Mouse (Mus musculus): ENCODE measurements at regions not wholly inside any gene's neighbourhood (a gene's known extent, or its start where the extent isn't known, plus 50 kb on each side); places are given as distances from the start of the nearest gene placed in this dataset.

DNA sequence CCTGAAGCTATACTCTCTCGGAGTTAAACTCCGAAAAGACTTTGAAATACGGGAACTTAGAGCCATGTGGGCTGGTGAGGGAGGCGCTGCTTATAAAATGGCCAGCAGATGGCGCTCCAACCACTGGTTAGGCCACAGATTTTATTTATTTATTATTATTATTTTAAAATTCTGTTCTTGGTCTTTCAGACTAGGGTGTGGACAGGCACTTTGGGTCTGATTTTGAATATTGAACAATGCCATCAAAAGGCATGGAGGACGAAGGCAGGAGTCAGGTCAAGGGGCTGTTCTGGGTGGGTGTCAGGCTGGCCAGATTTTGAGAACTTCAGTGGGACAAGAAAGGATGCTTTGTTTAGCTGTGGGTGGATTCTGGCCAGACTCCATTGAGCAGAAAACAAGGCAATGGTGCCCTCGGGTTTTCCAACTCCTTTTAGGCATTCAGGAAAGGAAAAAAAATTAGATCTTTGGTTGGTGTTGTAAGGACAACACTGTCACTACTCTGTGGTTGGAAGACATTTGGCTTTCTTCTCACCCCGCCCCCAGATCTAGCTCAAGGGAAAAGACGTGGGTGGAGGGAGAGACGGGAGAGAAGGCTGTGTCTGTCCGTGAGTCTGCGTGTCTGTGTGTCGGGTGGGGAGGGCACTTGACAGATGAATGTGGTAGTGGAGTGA, 319.5 kb downstream of the Med13l start:
- peak; percentile 58 for DNase-seq (ENCODE audit: low spot score)

DNA sequence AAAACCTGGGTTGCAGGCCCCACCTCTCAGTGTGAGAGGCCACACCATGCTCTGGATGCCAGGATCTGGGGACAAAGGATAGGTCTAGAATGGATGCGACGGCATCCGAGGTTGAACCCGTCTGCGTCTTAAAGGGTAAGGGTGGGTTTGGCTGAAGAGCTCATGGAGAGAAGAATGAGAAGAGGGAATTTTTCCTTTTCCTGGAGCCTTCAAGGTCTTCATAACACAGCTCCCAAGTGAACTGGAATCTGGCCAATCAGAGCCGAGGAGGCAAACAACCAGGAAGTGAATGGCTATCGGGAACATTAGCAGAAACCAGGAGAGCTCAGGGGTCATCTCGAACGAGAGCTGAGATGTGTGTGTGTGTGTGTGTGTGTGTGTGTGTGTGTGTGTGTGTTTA, 320.1 kb downstream of the Med13l start:
- DNase-seq (ENCODE audit: low spot score), result peak; percentile 21

DNA sequence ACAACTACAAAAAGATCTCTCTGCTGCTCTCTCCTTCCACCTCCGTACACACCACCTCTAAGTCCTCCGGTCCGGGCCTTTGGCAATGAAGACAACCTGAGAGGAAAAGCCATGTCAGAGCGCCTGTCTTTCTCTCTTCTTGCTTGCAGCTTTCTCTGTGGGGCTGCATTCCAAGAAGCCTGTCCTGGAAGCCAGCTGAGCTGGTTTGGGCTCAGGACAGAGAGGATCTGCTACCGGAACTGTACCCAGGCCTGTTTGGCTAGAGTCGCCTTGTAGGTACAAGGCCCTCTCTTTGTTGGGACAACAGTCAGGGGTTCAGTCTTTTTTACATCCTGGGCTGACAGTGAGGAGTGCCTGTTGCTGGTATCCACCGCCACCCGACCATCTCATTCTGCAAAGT, 321.4 kb downstream of the Med13l start:
- no peak for DNase-seq (ENCODE audit: low spot score)

DNA sequence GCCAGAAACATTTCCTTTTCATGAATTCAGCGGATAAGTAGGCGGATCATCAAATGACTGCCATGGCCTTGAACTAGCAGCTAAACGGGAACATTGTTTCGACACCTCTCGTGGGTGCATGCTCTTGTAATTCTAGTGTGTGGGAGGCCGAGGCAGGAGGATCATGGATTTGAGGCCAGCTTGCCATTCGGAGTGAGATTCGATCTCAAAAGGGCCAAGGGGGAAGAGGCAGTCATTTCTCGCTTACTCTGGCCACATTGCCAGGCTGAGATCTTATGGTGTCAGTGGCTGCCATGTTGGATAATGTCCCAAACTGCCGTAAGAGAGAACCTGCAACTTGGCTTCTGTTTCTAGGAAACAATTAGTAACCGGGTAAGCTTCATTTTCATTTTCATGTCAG, 327.7 kb downstream of the Med13l start:
- DNase-seq (ENCODE audit: low spot score), result no peak

DNA sequence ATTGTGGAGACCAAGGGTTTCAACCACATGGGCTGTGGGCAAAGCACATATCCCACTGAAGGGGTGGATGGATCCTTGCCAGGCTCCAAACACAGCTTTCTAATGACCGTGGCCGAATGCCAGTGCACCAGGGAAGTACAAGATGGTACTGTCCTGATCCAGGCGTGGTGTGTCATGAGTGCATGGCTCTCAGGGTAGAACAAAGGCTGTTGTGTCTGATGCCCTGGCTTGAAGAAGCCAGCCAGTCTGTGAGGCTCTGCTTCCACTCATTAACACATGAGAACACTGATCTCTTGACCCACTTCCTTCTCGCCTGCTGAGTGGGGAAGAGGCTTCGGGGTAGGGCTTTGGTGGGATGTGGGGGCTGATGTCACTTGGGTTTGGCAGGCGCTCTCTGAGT, 330.7 kb downstream of the Med13l start:
- no peak for DNase-seq (ENCODE audit: low spot score)

DNA sequence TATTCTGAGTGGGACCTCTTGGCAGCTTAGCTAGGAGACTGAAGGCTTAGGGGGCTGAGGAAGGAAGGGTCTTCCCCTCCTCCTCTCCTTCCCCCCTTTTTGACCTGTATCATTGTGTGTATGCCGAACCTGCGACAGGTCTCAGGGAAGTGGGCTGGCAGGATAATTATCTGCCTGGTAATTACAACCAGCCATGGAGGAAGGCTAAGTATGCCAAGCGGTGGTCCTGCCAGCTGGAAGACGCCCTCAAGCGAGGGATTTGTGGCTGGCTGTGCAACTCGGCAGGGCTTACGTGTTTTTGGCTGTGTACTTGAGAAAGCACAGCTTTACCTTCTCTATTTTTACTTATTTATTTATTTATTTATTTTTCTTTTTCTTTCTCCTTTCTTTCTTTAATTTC, 347.7 kb downstream of the Med13l start:
- DNase-seq (ENCODE audit: low spot score), result no peak

DNA sequence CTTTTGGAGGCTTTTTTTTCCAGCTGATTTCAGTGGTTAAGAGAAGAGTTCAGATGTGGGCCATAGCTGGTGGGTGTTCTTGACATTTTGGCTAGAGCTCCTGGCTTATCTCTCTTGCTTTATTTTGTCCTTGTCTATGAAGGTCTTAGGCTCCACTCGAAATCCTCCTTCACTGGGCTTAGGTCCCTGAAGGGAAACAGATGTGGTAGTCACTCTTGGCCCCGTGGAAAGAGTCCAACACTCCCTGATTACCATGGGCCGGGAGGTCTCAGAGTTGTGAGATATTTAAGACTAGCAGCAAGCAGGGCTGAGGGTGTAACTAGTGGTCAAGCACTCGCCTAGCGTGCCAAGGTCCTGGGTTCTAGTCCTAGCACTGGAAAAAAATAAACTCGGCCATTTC, 349.3 kb downstream of the Med13l start:
- no peak for DNase-seq (ENCODE audit: low spot score)

DNA sequence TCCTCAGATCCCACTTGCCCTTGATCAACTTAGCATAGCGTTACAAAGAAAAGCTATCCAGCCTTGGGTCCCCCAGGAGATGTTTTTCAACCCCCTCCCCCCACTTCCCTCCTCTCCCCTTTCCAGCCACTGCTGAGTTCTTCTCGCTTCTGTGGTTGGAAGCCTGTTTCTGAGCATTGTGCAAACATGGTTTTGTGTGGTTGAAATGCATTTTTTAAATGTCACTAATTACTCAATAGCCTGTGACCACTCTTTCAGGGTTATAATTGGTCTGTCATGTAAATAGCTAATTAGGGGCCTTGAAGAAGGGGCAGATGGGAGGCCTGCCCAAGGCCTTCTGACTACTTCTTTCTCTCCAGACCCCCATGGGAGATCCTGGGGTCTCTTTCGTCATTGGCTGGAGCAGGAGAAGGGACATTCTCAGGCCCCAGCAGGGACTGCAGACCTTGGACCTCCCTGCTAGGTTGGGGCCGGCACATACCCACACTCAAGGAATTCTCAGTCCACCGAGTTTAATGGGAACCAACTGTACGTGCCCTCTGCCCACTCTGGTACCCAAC, 353.8 kb downstream of the Med13l start:
- DNase-seq (ENCODE audit: low spot score), result no peak

DNA sequence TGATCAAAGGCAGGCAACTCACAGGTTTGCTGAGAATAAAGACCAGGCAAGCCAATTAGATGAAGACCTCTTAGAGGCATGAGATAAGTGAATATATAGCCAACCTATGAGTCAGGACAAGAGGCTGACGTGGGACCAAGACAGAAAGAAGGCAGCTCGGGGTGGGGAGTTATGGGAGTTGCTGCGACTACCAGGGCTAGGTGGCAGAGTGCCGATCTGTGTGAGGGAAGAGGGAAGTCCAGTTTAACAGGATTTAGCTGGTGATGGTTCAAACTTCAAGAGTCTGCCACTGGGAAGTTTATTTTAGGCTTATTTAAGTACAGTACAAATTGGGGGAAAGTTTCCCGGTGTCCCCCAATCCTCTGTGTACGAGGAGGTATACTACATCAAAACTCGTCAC, 362.9 kb downstream of the Med13l start:
- DNase-seq (ENCODE audit: low spot score), result no peak

DNA sequence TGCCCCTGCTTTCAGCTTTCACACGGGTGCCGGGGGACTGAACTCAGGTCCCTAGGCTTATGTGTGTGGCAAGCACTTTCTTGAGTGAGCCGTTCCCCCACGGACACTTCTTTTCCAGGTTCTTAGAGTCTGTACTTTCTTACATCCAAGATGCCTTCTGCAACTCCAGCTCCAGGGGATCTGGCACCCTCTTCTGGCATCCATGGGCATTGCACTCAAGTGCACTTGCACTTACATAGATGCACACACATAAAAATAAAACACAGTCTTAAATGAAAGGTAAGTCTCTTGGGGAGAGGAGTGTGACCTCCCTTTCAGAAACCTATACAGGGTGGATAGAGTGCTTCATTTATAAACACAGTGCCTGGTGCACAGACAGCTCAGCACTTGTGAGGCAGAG, 368.6 kb downstream of the Med13l start:
- no peak for DNase-seq (ENCODE audit: low spot score)

DNA sequence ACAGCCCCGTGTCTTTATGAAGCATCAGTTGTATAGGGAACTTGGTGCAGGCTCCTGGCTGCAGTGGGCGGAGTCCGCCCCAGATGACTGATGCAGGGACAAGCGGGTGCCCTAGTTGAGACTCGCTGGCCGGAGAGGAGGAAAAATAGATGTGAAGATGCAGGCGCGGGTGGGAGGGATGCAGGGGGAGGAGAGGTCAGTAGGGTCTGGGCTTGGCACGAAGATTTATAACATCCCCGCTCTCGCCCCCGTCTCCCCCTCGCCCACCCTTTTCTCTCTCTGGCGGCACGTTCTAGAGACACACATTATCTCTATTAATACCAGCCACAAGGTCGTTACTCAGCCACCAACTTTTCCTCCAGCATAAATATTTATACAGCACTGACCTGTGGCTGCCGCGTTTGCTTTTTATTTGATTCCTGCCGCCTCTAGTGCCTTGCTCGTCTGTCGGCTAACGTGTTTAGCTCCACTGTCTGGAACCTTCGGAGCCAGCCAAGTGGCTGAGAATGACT, 369.6 kb downstream of the Med13l start:
- no peak for DNase-seq (ENCODE audit: low spot score)

DNA sequence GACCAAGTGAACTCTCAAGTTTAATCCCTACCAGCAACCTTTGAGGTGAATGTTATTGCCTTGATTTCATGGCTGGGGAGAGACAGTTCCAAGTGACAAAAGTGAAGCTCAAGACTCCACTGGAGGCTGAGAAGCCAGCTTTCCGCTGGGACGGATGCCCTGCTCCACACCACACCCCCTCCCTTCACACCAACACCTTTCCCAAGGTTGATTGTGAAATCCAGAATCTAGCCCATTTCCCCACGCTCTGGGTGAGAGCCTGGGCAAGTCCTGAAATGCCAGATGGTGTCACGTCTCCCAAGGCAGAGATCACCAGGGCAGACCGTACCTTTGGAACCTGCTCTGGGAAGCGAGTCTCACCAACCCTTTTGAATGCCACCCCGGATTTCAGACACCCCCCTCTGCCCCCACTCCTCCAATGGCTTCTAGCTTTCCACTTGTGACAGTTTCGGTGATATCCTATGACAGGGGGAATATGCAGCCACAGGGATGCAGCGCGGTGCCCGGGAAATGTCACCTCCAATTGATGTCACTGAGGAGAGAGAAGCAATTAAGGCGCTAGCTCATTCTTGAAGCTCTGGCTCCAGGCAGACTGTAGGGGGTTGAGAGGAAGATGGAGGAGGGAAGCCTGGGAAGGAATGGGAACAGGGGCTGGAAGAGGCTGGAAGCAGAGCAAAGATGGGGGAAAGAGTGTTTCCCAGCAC, 379.0 kb downstream of the Med13l start:
- DNase-seq (ENCODE audit: low spot score), result no peak

DNA sequence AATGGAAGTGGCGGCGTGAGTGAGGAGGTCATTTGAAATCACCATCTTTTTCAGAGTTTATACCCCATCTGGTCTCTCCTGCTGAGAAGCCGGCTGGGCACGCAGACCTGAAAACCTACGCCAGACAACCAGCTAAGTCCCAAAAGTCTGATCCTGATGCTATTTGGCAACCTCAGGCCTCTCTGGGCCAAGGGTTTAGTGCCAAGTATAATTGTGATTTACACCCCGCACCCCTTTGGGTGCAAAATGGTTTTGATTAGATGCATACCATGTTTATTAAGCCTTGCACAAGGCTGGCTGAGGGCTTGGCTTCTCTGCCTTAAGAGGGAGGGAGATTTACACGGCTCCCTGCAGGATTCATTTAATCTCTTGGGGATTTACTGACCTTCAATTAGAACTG, 383.8 kb downstream of the Med13l start:
- DNase-seq (ENCODE audit: low spot score), result no peak

DNA sequence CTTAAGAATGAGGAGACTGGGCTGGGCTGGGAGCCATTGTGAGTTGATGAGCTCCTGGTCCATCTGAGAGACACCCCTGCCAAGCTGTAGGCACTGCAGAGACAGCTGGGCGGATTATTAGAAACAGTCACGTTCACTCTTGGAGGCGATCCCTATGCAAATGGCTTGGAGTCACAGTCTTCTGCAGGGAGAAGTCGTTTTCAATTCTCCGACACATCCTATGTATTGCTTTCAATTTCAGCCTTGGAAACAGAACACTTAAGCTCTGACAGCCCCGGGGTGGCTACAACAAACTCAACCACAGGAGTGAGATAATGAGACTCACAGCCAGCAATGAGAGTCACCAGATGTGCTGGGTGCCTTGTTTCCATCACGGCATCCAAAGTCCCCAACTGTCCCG, 385.6 kb downstream of the Med13l start:
- DNase-seq (ENCODE audit: low spot score), result no peak

DNA sequence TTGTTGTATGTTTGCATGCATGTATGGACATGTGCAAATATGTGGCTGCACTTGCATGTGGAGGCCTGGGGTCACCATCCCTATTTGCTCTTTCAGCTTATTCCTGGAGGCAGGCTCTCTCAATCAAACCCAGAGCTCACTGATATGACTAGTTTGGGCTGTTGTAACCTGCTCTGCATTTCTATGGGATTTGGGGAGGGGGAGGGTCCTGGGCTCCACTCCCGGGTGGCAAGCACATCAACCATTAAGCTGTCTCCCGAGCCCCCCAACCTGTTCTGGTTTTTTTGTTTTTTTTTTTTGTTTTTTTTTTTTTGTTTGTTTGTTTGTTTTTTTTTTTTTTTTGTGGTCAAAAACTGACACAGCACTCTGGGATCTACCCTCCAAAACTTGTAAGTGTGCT, 386.5 kb downstream of the Med13l start:
- DNase-seq (ENCODE audit: low spot score), result no peak

DNA sequence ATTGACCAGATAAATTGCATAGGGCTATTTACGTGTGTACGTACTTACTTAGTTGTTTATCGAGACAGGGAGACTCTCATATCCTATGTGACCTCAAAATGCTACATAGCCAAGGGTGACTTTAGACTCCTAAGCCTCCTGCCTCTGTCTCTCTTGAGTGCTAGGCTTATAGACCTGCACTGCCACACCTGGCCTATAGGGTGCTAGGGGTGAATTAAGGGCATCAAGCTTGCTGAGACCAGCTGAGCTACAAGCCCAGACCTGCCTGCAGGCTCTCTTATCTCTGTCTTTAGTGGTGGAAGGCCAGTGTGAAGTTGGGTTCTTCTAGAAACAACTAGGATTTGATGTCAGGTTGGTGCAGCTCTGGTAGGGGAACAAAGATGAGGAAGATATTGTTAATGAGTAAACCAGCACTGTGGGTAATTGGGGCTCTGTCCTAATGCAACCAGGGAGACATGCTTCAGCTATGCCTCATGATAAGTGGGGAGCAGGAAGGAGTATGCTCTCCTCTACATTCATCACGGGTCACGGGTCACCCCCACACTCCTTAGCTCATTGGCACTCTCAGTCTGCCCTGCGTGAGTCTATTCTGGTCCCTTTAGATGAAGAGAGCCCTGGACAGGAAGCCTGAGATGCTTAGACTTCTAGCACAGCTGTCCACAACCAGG, 387.8 kb downstream of the Med13l start:
- no peak for DNase-seq (ENCODE audit: low spot score)

DNA sequence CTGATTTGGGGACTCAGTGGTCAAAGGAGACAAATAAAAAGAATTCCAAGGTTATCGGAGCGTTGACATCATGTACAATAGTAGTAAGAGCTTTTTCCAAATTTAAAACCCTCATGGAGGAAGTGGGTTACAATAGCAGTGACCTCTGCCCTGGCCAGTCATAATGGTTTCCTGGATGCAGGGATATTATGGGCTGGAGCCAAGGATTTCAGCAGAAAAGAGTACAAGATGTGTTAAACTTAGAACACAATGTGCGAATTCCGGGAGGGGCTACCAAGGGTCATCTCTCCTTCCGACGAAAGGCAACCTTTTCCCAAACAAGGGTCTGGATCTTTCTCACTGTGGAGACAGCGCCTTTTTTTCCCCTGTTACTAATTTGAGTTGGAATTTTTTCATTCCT, 390.6 kb downstream of the Med13l start:
- DNase-seq (ENCODE audit: low spot score), result peak; percentile 64

DNA sequence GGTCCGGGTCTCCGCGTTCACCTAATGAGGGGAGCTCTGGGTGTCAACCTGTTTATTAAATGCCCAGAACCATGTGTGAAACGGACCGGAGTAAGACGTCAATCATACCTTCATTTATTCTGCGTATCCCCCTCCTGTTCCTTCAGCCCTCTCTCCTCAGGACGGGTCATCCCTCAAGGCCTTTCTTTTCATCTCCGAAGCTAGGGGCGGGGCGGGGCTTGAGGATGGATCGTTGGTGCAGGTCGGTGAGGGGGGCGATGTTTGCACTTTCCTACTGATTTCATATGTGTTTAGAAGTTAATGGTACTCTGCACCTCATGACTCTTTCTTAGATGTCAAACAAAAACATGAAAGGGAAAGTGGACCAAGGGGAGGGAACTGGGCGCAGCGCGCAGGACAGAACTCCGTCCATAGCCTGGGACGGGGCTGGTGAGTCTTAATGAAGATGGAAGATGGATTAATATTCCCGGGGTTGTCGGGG, 400.1 kb downstream of the Med13l start:
- DNase-seq (ENCODE audit: low spot score), result no peak

DNA sequence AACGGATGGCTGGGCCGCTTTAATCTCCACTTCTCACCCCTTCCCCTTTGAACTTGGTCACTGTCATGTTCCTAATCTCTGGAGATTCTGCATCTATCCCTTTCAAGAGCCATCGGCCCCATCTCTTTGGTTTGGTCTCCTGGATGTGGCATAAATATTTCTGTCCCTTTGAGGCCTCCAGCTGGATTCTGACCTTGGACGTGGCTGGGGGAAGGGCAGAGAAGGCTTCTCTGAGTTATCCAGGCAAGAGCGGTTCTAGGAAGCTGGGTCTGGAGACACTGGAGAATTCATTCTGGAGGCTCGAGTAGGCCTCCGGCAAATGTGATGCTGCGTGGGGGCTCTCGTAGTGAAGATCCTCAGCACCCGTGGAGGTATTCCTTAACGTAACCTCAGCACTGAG, 400.6 kb downstream of the Med13l start:
- no peak for DNase-seq (ENCODE audit: low spot score)

DNA sequence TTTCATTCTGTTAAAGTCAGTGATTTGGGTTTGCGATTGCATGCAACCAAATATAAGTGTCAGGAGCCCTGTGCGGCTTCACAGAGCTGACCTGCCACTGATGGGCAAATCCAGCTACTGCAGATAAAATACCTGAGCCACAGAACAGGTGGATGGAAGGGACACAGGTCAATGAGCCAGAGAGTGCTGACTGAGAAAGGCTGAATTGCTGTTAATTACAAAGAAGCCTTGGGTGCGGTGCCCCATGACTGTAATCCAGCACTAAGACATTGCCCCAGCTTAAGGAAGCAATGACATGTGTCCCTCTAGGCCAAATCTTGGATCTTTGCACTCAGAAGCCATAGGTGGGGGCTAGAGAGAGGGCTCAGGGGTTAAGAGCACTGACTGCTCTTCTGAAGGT, 401.7 kb downstream of the Med13l start:
- DNase-seq (ENCODE audit: low spot score), result no peak

DNA sequence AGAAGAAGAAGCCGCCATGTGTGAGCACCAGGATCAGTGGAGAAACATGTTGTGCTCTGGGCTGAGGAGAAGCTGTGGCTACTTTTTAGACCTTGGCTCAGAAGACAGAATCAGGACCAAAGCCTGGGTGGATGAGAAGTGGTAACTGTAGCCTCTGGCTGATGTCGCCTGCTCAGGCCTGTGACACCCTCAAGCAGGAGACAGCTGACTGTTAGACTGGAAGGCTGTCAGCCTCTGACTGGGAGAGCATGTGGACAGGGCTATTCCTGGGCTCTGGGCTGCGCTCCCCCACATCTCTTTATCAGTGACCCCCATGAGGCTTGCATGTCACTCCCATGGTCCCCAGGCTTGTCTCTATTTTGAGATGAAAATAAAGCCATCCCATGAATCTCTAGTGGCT, 402.5 kb downstream of the Med13l start:
- no peak for DNase-seq (ENCODE audit: low spot score)

DNA sequence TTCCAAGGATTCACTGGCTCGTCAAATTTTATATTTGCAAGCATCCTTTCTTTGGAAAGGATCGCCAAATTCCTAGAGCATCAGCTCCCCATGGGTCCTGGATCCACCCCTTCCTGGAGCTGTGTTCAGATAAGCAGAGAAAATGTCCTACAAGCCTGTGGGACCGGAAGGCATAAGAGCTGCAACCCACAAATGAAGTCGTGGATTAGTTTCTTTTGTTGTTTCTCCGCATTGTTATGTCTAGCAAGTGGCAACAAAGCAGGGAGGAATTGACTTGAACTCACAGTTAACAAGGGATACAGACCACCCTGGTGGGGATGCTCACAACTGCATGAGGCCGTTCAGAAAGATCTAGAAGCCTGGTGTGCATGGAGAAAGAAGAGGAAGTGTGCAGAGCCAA, 406.4 kb downstream of the Med13l start:
- DNase-seq (ENCODE audit: low spot score), result no peak

DNA sequence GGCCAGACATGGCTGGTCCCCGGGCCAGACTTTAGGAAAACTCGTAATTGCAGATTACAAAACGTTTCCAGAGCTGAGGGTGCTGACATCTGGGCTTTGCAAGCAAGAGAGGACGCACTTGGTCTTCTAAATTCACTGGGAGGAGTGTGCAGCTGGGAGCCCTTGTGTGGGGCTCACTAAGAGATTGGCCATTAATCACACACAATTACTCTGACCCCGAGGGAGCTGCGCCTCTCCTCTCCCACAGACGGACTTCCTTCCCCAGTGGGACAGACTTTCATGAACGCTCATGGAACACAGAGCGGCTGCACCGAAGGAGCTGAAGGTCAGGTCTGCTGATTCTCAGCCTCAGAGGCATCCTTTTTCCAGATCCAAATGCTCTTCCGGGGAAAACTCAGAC, 407.2 kb downstream of the Med13l start:
- DNase-seq (ENCODE audit: low spot score), result no peak

Data from testis, postnatal 14 days (tissue).